Mouse (Mus musculus) lung, embryonic 15.5 days (tissue): ENCODE results near the gene Gcm1. TPM values are rescaled to one million over a fixed set of nuclear protein-coding genes. Genes with fewer than 3 reads are reported as not detected.
A peak's percentile ranks its signal among the peaks of the same experiment; 100 is the strongest.
"Not testable (repeated sequence)": the region's sequence is repeated elsewhere in the genome, so short reads cannot be mapped to it uniquely, and the experiment has no call there.

Experiments used
- ATAC-seq: fragments of 200-750 bp; cut with Nextera tagmentation; 2 replicates; pipeline ENCODE4 v1.8.0; 2017; ENCODE audit warnings: moderate number of reproducible peaks, borderline replicate concordance; ENCODE audit not compliant: low FRiP score, low TSS enrichment; ENCODE audit errors: extremely low read depth
- H3K27ac ChIP-seq: fragments of 300-500 bp; sonication (generic); 2 replicates; pipeline ENCODE4 v1.5.1; 2015; ENCODE audit warnings: moderate library complexity, mild to moderate bottlenecking, inconsistent platforms
- H3K27me3 ChIP-seq: fragments of 300-500 bp; sonication (generic); 2 replicates; pipeline ENCODE4 v1.6.1; 2015; ENCODE audit warnings: inconsistent platforms
- H3K36me3 ChIP-seq: fragments of 300-500 bp; sonication (generic); 2 replicates; pipeline ENCODE4 v1.6.1; 2015; ENCODE audit warnings: inconsistent platforms
- H3K4me1 ChIP-seq: fragments of 300-500 bp; sonication (generic); 2 replicates; pipeline ENCODE4 v1.6.1; 2015; ENCODE audit warnings: inconsistent platforms
- H3K4me2 ChIP-seq: fragments of 300-500 bp; sonication (generic); 2 replicates; pipeline ENCODE4 v1.6.1; 2015; ENCODE audit warnings: inconsistent platforms, mild to moderate bottlenecking, moderate library complexity
- H3K4me3 ChIP-seq: fragments of 300-500 bp; sonication (generic); 2 replicates; pipeline ENCODE4 v1.5.1; 2015; ENCODE audit warnings: mild to moderate bottlenecking, inconsistent platforms
- H3K9ac ChIP-seq: fragments of 300-500 bp; sonication (generic); 2 replicates; pipeline ENCODE4 v1.6.1; 2015; ENCODE audit warnings: inconsistent platforms
- H3K9me3 ChIP-seq: fragments of 300-500 bp; sonication (generic); 2 replicates; pipeline ENCODE4 v1.6.1; 2016; ENCODE audit warnings: inconsistent platforms
- WGBS: fragments of 180-500 bp; shearing (Covaris S2); methylation state at CpG from one replicate; pipeline ENCODE4 v1.1.7; 2015; 5-methylcytosine and 5-hydroxymethylcytosine counted together
- polyA plus RNA-seq: library from polyadenylated mRNA; unstranded; fragments of >200 nt; fragmentation: Nextera tagmentation; extraction: Ambion mirVana; gene quantifications from 2 replicates; pipeline ENCODE4 v1.2.1, GENCODE M21; 2015

Gcm1 gene
- polyA plus RNA-seq, 1 experiment from 2014 or later, result 0.36 TPM

DNA sequence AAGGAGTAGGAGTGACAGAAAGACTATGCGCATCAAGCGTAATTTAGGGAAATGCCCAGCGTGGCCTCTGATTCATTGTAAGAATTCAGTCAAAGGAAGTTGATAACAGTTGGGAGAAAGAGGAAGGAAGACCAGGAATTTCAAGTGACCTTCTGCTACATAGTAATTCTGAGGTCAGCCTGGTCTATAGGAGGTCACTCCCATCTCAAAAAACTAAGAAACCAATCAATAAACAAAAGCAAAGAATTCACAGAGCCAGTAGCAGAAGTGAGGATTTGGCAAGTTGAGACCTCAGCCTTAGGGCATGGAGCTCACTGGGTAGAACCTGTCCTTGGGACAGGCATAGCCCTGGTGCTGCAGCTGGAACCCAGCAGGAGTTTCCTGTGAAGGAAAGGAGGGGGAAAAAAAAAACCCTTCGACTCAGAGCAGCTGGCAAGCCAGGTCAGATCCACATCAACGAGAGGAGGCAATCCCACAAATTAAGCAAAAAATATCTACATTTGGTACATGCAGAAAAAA lies 1.2 kb upstream of the Gcm1 start:
- WGBS, result 44% methylated on average over 5 of the region's 5 CpGs
- Histone ChIP-seq H3K9ac (no peak overlapping the region), H3K9me3 (no peaks in the 10 kb centered on the region), H3K4me3 (no peak overlapping the region), H3K27me3 (no peaks in the 10 kb centered on the region), H3K4me1 (peaks cover under 1% of the 10 kb centered on the region; the same call in 1 of the 2 replicates), H3K27ac (no peak overlapping the region), H3K4me2 (no peak overlapping the region), H3K36me3 (no peaks in the 10 kb centered on the region)
- ATAC-seq, result no peak

DNA sequence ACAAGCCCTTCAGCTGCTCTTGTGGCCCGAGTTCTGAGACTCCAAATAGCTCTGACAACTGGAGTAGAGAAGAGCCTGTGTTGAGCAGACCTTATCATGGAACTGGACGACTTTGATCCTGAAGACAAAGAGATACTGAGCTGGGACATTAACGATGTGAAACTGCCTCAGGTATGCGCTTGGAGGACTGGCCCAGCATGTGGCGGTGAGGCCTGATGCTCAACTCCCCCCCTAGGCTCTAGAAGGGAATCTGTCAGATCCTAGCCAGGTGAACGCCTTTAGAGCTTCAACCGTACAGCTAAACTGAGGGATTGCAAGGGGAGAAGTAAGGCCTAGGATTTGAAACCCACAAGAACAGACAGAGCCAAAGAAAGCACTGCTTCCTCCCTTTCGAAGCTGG lies 2.1 kb downstream of the Gcm1 start:
- Histone ChIP-seq H3K27me3 (no peaks in the 10 kb centered on the region), H3K4me3 (no peak overlapping the region), H3K9ac (no peak overlapping the region), H3K4me1 (no peaks in the 10 kb centered on the region), H3K4me2 (no peak overlapping the region), H3K27ac (no peak overlapping the region), H3K9me3 (no peaks in the 10 kb centered on the region), H3K36me3 (no peaks in the 10 kb centered on the region)
- ATAC-seq, result no peak
- 60% methylated on average over 8 of the region's 8 CpGs for WGBS

DNA sequence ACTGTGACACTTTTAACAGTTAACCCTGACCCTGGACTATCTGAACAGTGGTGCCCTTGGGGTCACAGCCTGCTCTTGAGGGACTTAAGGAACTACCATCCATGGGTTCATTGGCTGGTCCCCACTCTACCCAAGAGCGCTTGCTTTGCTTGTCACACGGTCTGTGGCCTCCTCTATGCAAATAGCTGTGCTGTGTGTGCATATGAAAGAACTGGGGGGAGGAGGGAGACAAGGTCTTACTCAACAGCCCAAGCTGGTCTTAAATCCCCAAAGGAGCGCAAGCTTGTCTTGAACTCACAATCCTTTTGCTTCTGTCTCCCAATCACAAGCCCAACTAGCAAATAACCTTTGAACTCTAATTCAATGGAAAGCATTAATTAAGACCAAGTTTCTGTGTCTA lies 2.6 kb downstream of the Gcm1 start:
- H3K9me3 ChIP-seq, result no peaks in the 10 kb centered on the region
- H3K4me3 ChIP-seq, result no peak overlapping the region
- ATAC-seq, result no peak
- no peaks in the 10 kb centered on the region for H3K27me3 ChIP-seq
- no peaks in the 10 kb centered on the region for H3K36me3 ChIP-seq
- no peak overlapping the region for H3K27ac ChIP-seq
- WGBS, result 75% methylated on average over 3 of the region's 3 CpGs
- H3K4me1 ChIP-seq, result no peaks in the 10 kb centered on the region
- no peak overlapping the region for H3K9ac ChIP-seq
- H3K4me2 ChIP-seq, result no peak overlapping the region

- WGBS, result 66% methylated on average over 16 of the region's 16 CpGs
These were observed 7.9 kb downstream of the Gcm1 start for GRCm38 (mm10) chr9:78059525-78060120.

DNA sequence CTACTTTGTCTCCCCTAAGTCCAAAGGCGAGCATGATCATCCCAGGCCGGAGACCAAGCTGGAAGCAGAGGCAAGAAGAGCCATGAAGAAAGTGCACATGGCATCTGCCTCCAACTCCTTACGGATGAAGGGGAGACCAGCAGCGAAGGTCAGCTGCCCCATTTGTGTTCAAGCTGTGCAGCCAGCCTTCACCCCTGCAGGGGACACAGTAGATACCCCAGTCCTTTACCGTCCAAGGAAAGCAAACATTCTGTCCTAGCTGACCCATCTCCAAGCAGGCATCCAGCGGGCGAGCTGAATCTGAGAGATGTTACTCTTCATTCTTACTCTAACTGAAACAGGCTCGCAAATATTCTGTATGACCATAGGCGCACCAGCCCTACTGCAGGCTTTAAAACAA lies 10.7 kb downstream of the Gcm1 start:
- H3K9me3 ChIP-seq, result no peaks in the 10 kb centered on the region
- no peaks in the 10 kb centered on the region for H3K36me3 ChIP-seq
- no peak overlapping the region for H3K27ac ChIP-seq
- 76% methylated on average over 9 of the region's 9 CpGs for WGBS
- no peak overlapping the region for H3K4me2 ChIP-seq
- no peak for ATAC-seq
- H3K4me3 ChIP-seq, result no peak overlapping the region
- 0 out of 2 replicates have a peak, but pooled peaks cover 8% of the 10 kb centered on the region for H3K4me1 ChIP-seq
- H3K9ac ChIP-seq, result no peak overlapping the region
- H3K27me3 ChIP-seq, result no peaks in the 10 kb centered on the region

More at GRCm38 (mm10) chr9:78059525-78060120, 7.9 kb downstream of the Gcm1 start:
- Histone ChIP-seq H3K4me3 (no peak overlapping the region), H3K27ac (no peak overlapping the region), H3K9ac (no peak overlapping the region), H3K36me3 (no peaks in the 10 kb centered on the region), H3K27me3 (no peaks in the 10 kb centered on the region), H3K4me1 (0 out of 2 replicates have a peak, but pooled peaks cover 5% of the 10 kb centered on the region), H3K9me3 (no peaks in the 10 kb centered on the region), H3K4me2 (no peak overlapping the region)
- no peak for ATAC-seq

DNA sequence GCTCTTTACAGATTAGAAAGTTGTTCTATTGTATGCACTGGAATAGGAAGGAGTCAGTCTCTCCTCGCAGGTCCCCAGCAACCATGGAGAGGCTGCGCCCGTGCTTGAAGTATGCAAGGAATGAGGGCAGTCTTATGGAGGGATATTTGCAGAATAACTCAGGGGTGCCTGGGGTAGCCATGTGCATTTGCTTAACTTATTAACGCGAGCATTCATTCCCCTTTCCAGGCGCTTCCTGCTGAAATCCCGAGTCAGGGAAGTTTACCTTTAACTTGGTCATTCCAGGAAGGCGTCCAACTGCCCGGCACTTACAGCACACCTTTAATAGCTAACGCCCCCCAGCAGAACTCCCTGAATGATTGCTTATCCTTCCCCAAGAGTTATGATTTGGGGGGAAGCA lies 12.4 kb downstream of the Gcm1 start:
- no peaks in the 10 kb centered on the region for H3K36me3 ChIP-seq
- no peak overlapping the region for H3K9ac ChIP-seq
- peak overlapping the region; percentile 1; the same call in 1 of the 2 replicates for H3K4me2 ChIP-seq
- H3K27me3 ChIP-seq, result no peaks in the 10 kb centered on the region
- ATAC-seq, result peak; percentile 77
- H3K4me3 ChIP-seq, result no peak overlapping the region
- 0 out of 2 replicates have a peak, but pooled peaks cover 8% of the 10 kb centered on the region for H3K4me1 ChIP-seq
- H3K27ac ChIP-seq, result peak overlapping the region; percentile 79
- WGBS, result 55% methylated on average over 10 of the region's 10 CpGs
- H3K9me3 ChIP-seq, result no peaks in the 10 kb centered on the region

DNA sequence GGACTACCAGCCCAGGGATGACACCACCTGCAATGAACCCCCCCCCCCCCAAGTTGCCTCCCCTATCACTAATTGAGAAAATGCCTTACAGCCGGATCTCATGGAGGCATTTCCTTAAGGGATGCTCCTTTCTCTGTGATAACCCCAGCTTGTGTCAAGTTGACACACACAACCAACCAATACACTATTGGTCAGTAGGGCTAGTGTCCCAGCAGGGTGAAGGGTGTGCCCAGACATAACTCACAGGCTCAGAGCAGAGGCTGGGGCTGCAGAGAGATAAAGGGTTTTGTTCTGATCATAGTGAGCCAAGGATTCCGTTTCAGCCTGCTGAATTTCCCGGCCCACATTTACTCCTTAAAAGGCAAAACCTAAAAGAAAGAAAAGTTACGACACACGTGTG lies 18.8 kb downstream of the Gcm1 start:
- 59% methylated on average over 5 of the region's 5 CpGs for WGBS
- Histone ChIP-seq H3K9ac (no peak overlapping the region), H3K4me3 (no peak overlapping the region), H3K4me2 (no peak overlapping the region), H3K36me3 (no peaks in the 10 kb centered on the region), H3K9me3 (no peaks in the 10 kb centered on the region), H3K4me1 (no peaks in the 10 kb centered on the region), H3K27ac (no peak overlapping the region), H3K27me3 (no peaks in the 10 kb centered on the region)
- no peak for ATAC-seq

GRCm38 (mm10) chr9:78071626-78072025 lies 19.9 kb downstream of the Gcm1 start:
- no peaks in the 10 kb centered on the region for H3K4me1 ChIP-seq
- no peaks in the 10 kb centered on the region for H3K9me3 ChIP-seq
- H3K27ac ChIP-seq, result no peak overlapping the region
- no peak for ATAC-seq
- no peaks in the 10 kb centered on the region for H3K27me3 ChIP-seq
- no peak overlapping the region for H3K9ac ChIP-seq
- H3K36me3 ChIP-seq, result no peaks in the 10 kb centered on the region
- no peak overlapping the region for H3K4me2 ChIP-seq
- H3K4me3 ChIP-seq, result no peak overlapping the region
- WGBS, result 86% methylated on average over 4 of the region's 4 CpGs

DNA sequence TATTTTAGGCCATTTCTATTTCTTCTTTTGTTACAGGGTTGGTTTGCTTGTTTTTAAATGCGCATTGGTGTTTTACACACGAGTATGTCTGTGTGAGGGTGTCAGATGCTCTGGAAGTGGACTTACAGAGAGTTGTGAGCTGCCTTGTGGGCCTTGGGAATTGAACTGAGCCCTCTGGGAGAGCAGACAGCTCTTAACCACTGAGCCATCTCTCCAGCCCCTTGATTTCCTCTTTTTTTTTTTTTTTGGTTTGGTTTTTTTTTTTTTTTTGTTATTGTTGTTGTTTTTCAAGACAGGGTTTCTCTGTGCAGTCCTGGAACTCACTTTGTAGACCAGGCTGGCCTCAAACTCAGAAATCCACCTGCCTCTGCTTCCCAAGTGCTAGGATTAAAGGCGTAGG lies 21.6 kb downstream of the Gcm1 start:
- not testable (repeated sequence) for H3K27ac ChIP-seq, ATAC-seq, H3K4me3 ChIP-seq, H3K36me3 ChIP-seq, H3K4me2 ChIP-seq, H3K9ac ChIP-seq, H3K27me3 ChIP-seq, H3K4me1 ChIP-seq, H3K9me3 ChIP-seq
- WGBS, result 83% methylated on average over 3 of the region's 3 CpGs

- no peak overlapping the region for H3K4me2 ChIP-seq
- no peak overlapping the region for H3K27ac ChIP-seq
- no peaks in the 10 kb centered on the region for H3K9me3 ChIP-seq
- H3K4me3 ChIP-seq, result no peak overlapping the region
- no peaks in the 10 kb centered on the region for H3K27me3 ChIP-seq
- H3K4me1 ChIP-seq, result no peaks in the 10 kb centered on the region
- no peak for ATAC-seq
- no peaks in the 10 kb centered on the region for H3K36me3 ChIP-seq
- 77% methylated on average over 13 of the region's 13 CpGs for WGBS
- H3K9ac ChIP-seq, result no peak overlapping the region
These were observed 22.1 kb downstream of the Gcm1 start for GRCm38 (mm10) chr9:78073713-78074340.

GRCm38 (mm10) chr9:78075256-78075655 lies 23.5 kb downstream of the Gcm1 start:
- H3K9ac ChIP-seq, result no peak overlapping the region
- ATAC-seq, result no peak
- 82% methylated on average over 3 of the region's 3 CpGs for WGBS
- no peaks in the 10 kb centered on the region for H3K9me3 ChIP-seq
- H3K27me3 ChIP-seq, result no peaks in the 10 kb centered on the region
- no peak overlapping the region for H3K27ac ChIP-seq
- H3K4me2 ChIP-seq, result no peak overlapping the region
- H3K36me3 ChIP-seq, result no peaks in the 10 kb centered on the region
- H3K4me3 ChIP-seq, result no peak overlapping the region
- H3K4me1 ChIP-seq, result no peaks in the 10 kb centered on the region

DNA sequence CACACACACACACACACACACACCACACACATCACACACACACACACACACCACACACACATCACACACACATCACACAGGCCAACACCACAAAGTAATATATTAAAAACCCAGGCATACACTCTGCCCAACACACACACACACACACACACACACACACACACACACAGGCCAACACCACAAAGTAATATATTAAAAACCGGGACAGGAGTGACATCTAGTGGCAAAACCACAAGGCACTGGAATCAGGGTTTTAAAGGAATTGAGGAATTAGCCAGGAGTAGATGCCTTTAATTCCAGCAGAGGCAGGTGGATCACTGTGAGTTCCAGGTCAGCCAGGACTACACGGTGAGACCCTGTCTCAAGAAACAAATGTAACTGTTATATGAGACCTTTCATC lies 26.5 kb downstream of the Gcm1 start:
- no peak overlapping the region for H3K4me3 ChIP-seq
- no peaks in the 10 kb centered on the region for H3K27me3 ChIP-seq
- H3K9ac ChIP-seq, result no peak overlapping the region
- H3K4me1 ChIP-seq, result no peaks in the 10 kb centered on the region
- H3K27ac ChIP-seq, result no peak overlapping the region
- 23% methylated on average over 2 of the region's 2 CpGs for WGBS
- ATAC-seq, result no peak
- no peaks in the 10 kb centered on the region for H3K9me3 ChIP-seq
- H3K36me3 ChIP-seq, result peaks cover 16% of the 10 kb centered on the region
- no peak overlapping the region for H3K4me2 ChIP-seq
